Mouse (Mus musculus): ENCODE data around the gene Mta2. TPM values are rescaled to one million over a fixed set of nuclear protein-coding genes. Genes with fewer than 3 reads are reported as not detected.

Mta2 gene
- 44.1 TPM for polyA plus RNA-seq (2014; fragmentation: Illumina TruSeq; extraction: RNeasy Lipid Tissue Mini Kit (QIAGEN cat#74804); ENCODE audit: low replicate concordance)

GRCm38 (mm10) chr19:8941515-8942217 lies at the start of gene Mta2:
TSS of gene Mta2 (plus strand) at chr19:8941875.

GRCm38 (mm10) chr19:8892829-8893766 lies 48.6 kb upstream of the Mta2 start, which contains the start of gene Ints5:
TSS of gene Ints5 (plus strand) at chr19:8893005.

GRCm38 (mm10) chr19:8897865-8898495 lies 43.7 kb upstream of the Mta2 start, which contains the start of gene Ganab:
TSS of gene Ganab (plus strand) at chr19:8898071.

GRCm38 (mm10) chr19:8920073-8920736 lies 21.5 kb upstream of the Mta2 start, which contains the start of gene B3gat3:
TSS of gene B3gat3 (plus strand) at chr19:8920374.

GRCm38 (mm10) chr19:8929224-8930088 lies 12.2 kb upstream of the Mta2 start, which contains the start of the genes Rom1 and Eml3:
TSS of gene Rom1 (minus strand) at chr19:8929356.
TSS of gene Eml3 (plus strand) at chr19:8929552.

GRCm38 (mm10) chr19:8953135-8954039 lies 11.7 kb downstream of the Mta2 start, which contains the start of gene Tut1:
TSS of gene Tut1 (plus strand) at chr19:8953847.

GRCm38 (mm10) chr19:8966590-8967372 lies 25.1 kb downstream of the Mta2 start, which contains the start of gene Eef1g:
TSS of gene Eef1g (plus strand) at chr19:8967041.

GRCm38 (mm10) chr19:8989066-8989566 lies 47.4 kb downstream of the Mta2 start, which contains the start of gene Ahnak:
TSS of gene Ahnak (plus strand) at chr19:8989284.

Other genes starting within 250 kb of the Mta2 start
- gene Slc3a2, start 218.5 kb upstream of the Mta2 start, polyA plus RNA-seq (2014; fragmentation: Illumina TruSeq; extraction: RNeasy Lipid Tissue Mini Kit (QIAGEN cat#74804); ENCODE audit: low replicate concordance): 206 TPM
- gene Wdr74, start 206.0 kb upstream of the Mta2 start, polyA plus RNA-seq (2014; fragmentation: Illumina TruSeq; extraction: RNeasy Lipid Tissue Mini Kit (QIAGEN cat#74804); ENCODE audit: low replicate concordance): 3.9 TPM
- gene 1700092M07Rik, start 201.2 kb upstream of the Mta2 start, polyA plus RNA-seq (2014; fragmentation: Illumina TruSeq; extraction: RNeasy Lipid Tissue Mini Kit (QIAGEN cat#74804); ENCODE audit: low replicate concordance): not detected
- gene Stx5a, start 200.5 kb upstream of the Mta2 start, polyA plus RNA-seq (2014; fragmentation: Illumina TruSeq; extraction: RNeasy Lipid Tissue Mini Kit (QIAGEN cat#74804); ENCODE audit: low replicate concordance): 85.9 TPM
- gene Nxf1, start 184.8 kb upstream of the Mta2 start, polyA plus RNA-seq (2014; fragmentation: Illumina TruSeq; extraction: RNeasy Lipid Tissue Mini Kit (QIAGEN cat#74804); ENCODE audit: low replicate concordance): 75.6 TPM
- 15.3 TPM for gene Tmem223, start 170.9 kb upstream of the Mta2 start, polyA plus RNA-seq (2014; fragmentation: Illumina TruSeq; extraction: RNeasy Lipid Tissue Mini Kit (QIAGEN cat#74804); ENCODE audit: low replicate concordance)
- 32.6 TPM for gene Tmem179b, start 167.4 kb upstream of the Mta2 start, polyA plus RNA-seq (2014; fragmentation: Illumina TruSeq; extraction: RNeasy Lipid Tissue Mini Kit (QIAGEN cat#74804); ENCODE audit: low replicate concordance)
- not detected for gene Taf6l, start 155.5 kb upstream of the Mta2 start, polyA plus RNA-seq (2014; fragmentation: Illumina TruSeq; extraction: RNeasy Lipid Tissue Mini Kit (QIAGEN cat#74804); ENCODE audit: low replicate concordance)
- gene Polr2g, start 143.3 kb upstream of the Mta2 start, polyA plus RNA-seq (2014; fragmentation: Illumina TruSeq; extraction: RNeasy Lipid Tissue Mini Kit (QIAGEN cat#74804); ENCODE audit: low replicate concordance): 32.5 TPM
- not detected for gene Zbtb3, start 139.3 kb upstream of the Mta2 start, polyA plus RNA-seq (2014; fragmentation: Illumina TruSeq; extraction: RNeasy Lipid Tissue Mini Kit (QIAGEN cat#74804); ENCODE audit: low replicate concordance)
- 99.3 TPM for gene Ttc9c, start 122.5 kb upstream of the Mta2 start, polyA plus RNA-seq (2014; fragmentation: Illumina TruSeq; extraction: RNeasy Lipid Tissue Mini Kit (QIAGEN cat#74804); ENCODE audit: low replicate concordance)
- 130 TPM for gene Hnrnpul2, start 121.9 kb upstream of the Mta2 start, polyA plus RNA-seq (2014; fragmentation: Illumina TruSeq; extraction: RNeasy Lipid Tissue Mini Kit (QIAGEN cat#74804); ENCODE audit: low replicate concordance)
- gene AC129217.1, start 112.1 kb upstream of the Mta2 start, polyA plus RNA-seq (2014; fragmentation: Illumina TruSeq; extraction: RNeasy Lipid Tissue Mini Kit (QIAGEN cat#74804); ENCODE audit: low replicate concordance): 1.2 TPM
- 5.8 TPM for gene Bscl2, start 104.4 kb upstream of the Mta2 start, polyA plus RNA-seq (2014; fragmentation: Illumina TruSeq; extraction: RNeasy Lipid Tissue Mini Kit (QIAGEN cat#74804); ENCODE audit: low replicate concordance)
- not detected for gene Gng3, start 102.7 kb upstream of the Mta2 start, polyA plus RNA-seq (2014; fragmentation: Illumina TruSeq; extraction: RNeasy Lipid Tissue Mini Kit (QIAGEN cat#74804); ENCODE audit: low replicate concordance)
- 0.82 TPM for gene Lrrn4cl, start 91.1 kb upstream of the Mta2 start, polyA plus RNA-seq (2014; fragmentation: Illumina TruSeq; extraction: RNeasy Lipid Tissue Mini Kit (QIAGEN cat#74804); ENCODE audit: low replicate concordance)
- gene Ubxn1, start 70.4 kb upstream of the Mta2 start, polyA plus RNA-seq (2014; fragmentation: Illumina TruSeq; extraction: RNeasy Lipid Tissue Mini Kit (QIAGEN cat#74804); ENCODE audit: low replicate concordance): 7.1 TPM
- 1.8 TPM for gene Uqcc3, start 61.0 kb upstream of the Mta2 start, polyA plus RNA-seq (2014; fragmentation: Illumina TruSeq; extraction: RNeasy Lipid Tissue Mini Kit (QIAGEN cat#74804); ENCODE audit: low replicate concordance)
- gene Lbhd1, start 58.1 kb upstream of the Mta2 start, polyA plus RNA-seq (2014; fragmentation: Illumina TruSeq; extraction: RNeasy Lipid Tissue Mini Kit (QIAGEN cat#74804); ENCODE audit: low replicate concordance): 49.2 TPM
- gene Gm49403, start 57.9 kb upstream of the Mta2 start, polyA plus RNA-seq (2014; fragmentation: Illumina TruSeq; extraction: RNeasy Lipid Tissue Mini Kit (QIAGEN cat#74804); ENCODE audit: low replicate concordance): not detected
- gene 1810009A15Rik, start 53.0 kb upstream of the Mta2 start, polyA plus RNA-seq (2014; fragmentation: Illumina TruSeq; extraction: RNeasy Lipid Tissue Mini Kit (QIAGEN cat#74804); ENCODE audit: low replicate concordance): 12.1 TPM
- not detected for gene Gm49416, start 52.9 kb upstream of the Mta2 start, polyA plus RNA-seq (2014; fragmentation: Illumina TruSeq; extraction: RNeasy Lipid Tissue Mini Kit (QIAGEN cat#74804); ENCODE audit: low replicate concordance)
- 0.52 TPM for gene Ints5, start 48.9 kb upstream of the Mta2 start, polyA plus RNA-seq (2014; fragmentation: Illumina TruSeq; extraction: RNeasy Lipid Tissue Mini Kit (QIAGEN cat#74804); ENCODE audit: low replicate concordance)
- gene Ganab, start 43.8 kb upstream of the Mta2 start, polyA plus RNA-seq (2014; fragmentation: Illumina TruSeq; extraction: RNeasy Lipid Tissue Mini Kit (QIAGEN cat#74804); ENCODE audit: low replicate concordance): 74.1 TPM
- 18.6 TPM for gene B3gat3, start 21.5 kb upstream of the Mta2 start, polyA plus RNA-seq (2014; fragmentation: Illumina TruSeq; extraction: RNeasy Lipid Tissue Mini Kit (QIAGEN cat#74804); ENCODE audit: low replicate concordance)
- not detected for gene Rom1, start 12.5 kb upstream of the Mta2 start, polyA plus RNA-seq (2014; fragmentation: Illumina TruSeq; extraction: RNeasy Lipid Tissue Mini Kit (QIAGEN cat#74804); ENCODE audit: low replicate concordance)
- gene Eml3, start 12.3 kb upstream of the Mta2 start, polyA plus RNA-seq (2014; fragmentation: Illumina TruSeq; extraction: RNeasy Lipid Tissue Mini Kit (QIAGEN cat#74804); ENCODE audit: low replicate concordance): 1.5 TPM
- gene Tut1, start 12.0 kb downstream of the Mta2 start, polyA plus RNA-seq (2014; fragmentation: Illumina TruSeq; extraction: RNeasy Lipid Tissue Mini Kit (QIAGEN cat#74804); ENCODE audit: low replicate concordance): 2.6 TPM
- 38.7 TPM for gene Eef1g, start 25.2 kb downstream of the Mta2 start, polyA plus RNA-seq (2014; fragmentation: Illumina TruSeq; extraction: RNeasy Lipid Tissue Mini Kit (QIAGEN cat#74804); ENCODE audit: low replicate concordance)
- 33.7 TPM for gene Ahnak, start 47.4 kb downstream of the Mta2 start, polyA plus RNA-seq (2014; fragmentation: Illumina TruSeq; extraction: RNeasy Lipid Tissue Mini Kit (QIAGEN cat#74804); ENCODE audit: low replicate concordance)
- not detected for gene Scgb1a1, start 146.1 kb downstream of the Mta2 start, polyA plus RNA-seq (2014; fragmentation: Illumina TruSeq; extraction: RNeasy Lipid Tissue Mini Kit (QIAGEN cat#74804); ENCODE audit: low replicate concordance)
- gene Asrgl1, start 193.8 kb downstream of the Mta2 start, polyA plus RNA-seq (2014; fragmentation: Illumina TruSeq; extraction: RNeasy Lipid Tissue Mini Kit (QIAGEN cat#74804); ENCODE audit: low replicate concordance): 1.3 TPM